Mouse (Mus musculus): ENCODE measurements around the gene Vim. TPM values are rescaled to one million over a fixed set of nuclear protein-coding genes. Genes with fewer than 3 reads are reported as not detected.
A peak's percentile ranks its signal among the peaks of the same experiment; 100 is the strongest.

The Vim gene
- polyA plus RNA-seq, 1 experiment from 2014 or later: 475 TPM

DNA sequence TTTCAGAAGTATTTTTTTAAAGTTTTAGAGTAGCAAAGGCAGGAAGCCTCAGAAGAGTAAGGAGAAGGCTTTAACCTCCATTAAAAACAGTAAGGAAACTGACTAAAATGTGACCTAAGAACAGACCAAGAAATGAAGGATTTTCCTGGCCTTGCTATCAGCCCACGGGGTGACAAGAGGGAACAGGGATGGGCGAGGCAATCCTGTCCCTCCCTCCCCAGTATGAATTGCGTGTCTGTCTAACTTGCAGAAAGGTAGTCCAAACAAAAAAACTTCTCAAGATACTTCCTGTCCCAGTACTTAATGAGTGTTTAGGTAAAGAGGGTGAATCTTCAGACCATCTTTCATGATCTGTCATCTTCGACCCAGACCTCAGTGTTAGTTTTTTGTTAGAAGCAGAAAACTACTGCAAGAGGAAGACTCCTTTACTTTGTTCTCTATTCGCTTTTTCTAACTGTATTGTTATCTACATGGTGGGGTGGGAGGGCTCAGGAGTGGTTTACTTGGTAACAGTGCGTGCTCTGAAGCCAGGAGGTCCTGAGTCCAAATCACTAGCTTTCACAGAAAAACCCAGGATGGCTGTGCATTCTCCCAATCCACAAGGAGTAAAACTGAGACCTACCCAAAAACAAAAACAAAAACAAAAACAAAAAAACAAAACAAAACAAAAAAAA is 34.9 kb upstream of the Vim start:
- Histone ChIP-seq H3K36me3 (ENCODE audit: control insufficient read depth, insufficient read depth, low read length) (no peaks in the 10 kb centered on the region), H3K4me3 (ENCODE audit: low read length) (no peak overlapping the region), H3K27ac (ENCODE audit: low read depth, low read length) (no peak overlapping the region), H3K27me3 (ENCODE audit: control insufficient read depth, insufficient read depth, low read length) (no peaks in the 10 kb centered on the region), H3K4me1 (ENCODE audit: control insufficient read depth, insufficient read depth, low read length) (peaks cover 3% of the 10 kb centered on the region; the same call in 1 of the 2 replicates), H3K4me2 (replicated peaks; ENCODE audit: low read depth, low read length) (no peak overlapping the region), H3K9ac (ENCODE audit: low read depth, low read length) (no peak overlapping the region), H3K9me3 (ENCODE audit: control insufficient read depth, low read length) (no peaks in the 10 kb centered on the region)
- 71% methylated on average over 6 of the region's 6 CpGs for WGBS
- ATAC-seq (ENCODE audit: low FRiP score, low TSS enrichment): no peak

DNA sequence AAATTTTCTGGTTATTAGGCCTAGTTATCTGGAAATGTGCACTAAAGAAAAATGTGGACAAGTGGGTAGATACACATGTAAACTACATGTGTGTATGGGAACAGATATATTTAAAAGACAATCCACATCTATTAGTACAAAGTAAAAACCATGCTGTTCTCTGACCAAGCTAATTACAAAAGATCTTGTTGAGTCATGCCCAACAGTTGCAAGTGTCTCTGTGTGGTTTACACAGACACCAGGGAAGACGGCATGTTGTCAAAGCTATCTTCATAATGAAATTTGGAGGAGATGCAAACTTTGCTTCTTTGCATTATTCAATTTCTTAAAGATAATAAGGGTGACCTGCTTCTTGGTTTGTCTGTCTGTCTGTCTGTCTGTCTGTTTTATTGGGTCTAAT is 33.9 kb upstream of the Vim start:
- ATAC-seq (ENCODE audit: low FRiP score, low TSS enrichment): no peak
- no peak overlapping the region for H3K27ac ChIP-seq (ENCODE audit: low read depth, low read length)
- H3K4me3 ChIP-seq (ENCODE audit: low read length): no peak overlapping the region
- H3K36me3 ChIP-seq (ENCODE audit: control insufficient read depth, insufficient read depth, low read length): no peaks in the 10 kb centered on the region
- no peak overlapping the region for H3K9ac ChIP-seq (ENCODE audit: low read depth, low read length)
- no peak overlapping the region for H3K4me2 ChIP-seq (replicated peaks; ENCODE audit: low read depth, low read length)
- no peaks in the 10 kb centered on the region for H3K9me3 ChIP-seq (ENCODE audit: control insufficient read depth, low read length)
- WGBS: 93% methylated on average over 1 of the region's 1 CpGs
- no peaks in the 10 kb centered on the region for H3K27me3 ChIP-seq (ENCODE audit: control insufficient read depth, insufficient read depth, low read length)
- H3K4me1 ChIP-seq (ENCODE audit: control insufficient read depth, insufficient read depth, low read length): peaks cover 5% of the 10 kb centered on the region; the same call in 1 of the 2 replicates

DNA sequence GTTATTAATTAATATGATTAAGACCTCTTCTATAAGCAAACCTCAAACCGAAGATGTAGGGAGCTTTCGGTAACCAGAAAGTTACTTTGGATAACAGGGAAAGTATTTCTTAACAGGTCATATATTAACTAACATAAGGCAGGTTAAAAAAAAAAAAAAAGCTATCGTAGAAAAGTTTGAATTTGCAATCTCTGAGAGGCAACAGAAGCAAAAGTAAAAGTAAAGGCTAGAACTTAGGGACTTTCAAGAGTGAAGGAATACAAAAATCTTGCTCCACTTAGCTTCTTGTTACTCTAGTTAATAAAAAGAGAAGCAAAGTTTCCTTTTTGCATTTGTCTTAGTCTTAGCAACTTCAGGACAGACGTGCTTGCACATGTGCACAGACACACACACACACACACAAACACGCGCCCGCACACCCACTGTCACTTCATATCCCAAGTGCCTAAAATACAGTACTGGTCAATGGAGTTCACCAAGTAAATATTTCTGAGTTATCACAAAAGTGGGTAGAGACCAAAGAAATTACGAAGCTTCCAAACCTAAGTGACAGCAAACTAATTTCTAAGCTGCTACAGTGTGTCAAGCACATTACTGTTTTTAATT is 30.1 kb upstream of the Vim start:
- WGBS: 48% methylated on average over 8 of the region's 8 CpGs
- peak overlapping the region; percentile 63; the same call in 1 of the 2 replicates for H3K9ac ChIP-seq (ENCODE audit: low read depth, low read length)
- peak overlapping the region; percentile 96 for H3K27ac ChIP-seq (ENCODE audit: low read depth, low read length)
- peak; percentile 29; the same call in 1 of the 2 replicates for ATAC-seq (ENCODE audit: low FRiP score, low TSS enrichment)
- no peaks in the 10 kb centered on the region for H3K9me3 ChIP-seq (ENCODE audit: control insufficient read depth, low read length)
- H3K27me3 ChIP-seq (ENCODE audit: control insufficient read depth, insufficient read depth, low read length): no peaks in the 10 kb centered on the region
- peaks cover 5% of the 10 kb centered on the region; the same call in 1 of the 2 replicates for H3K4me1 ChIP-seq (ENCODE audit: control insufficient read depth, insufficient read depth, low read length)
- peak overlapping the region; percentile 62 for H3K4me3 ChIP-seq (ENCODE audit: low read length)
- H3K4me2 ChIP-seq (replicated peaks; ENCODE audit: low read depth, low read length): peak overlapping the region; percentile 58
- H3K36me3 ChIP-seq (ENCODE audit: control insufficient read depth, insufficient read depth, low read length): no peaks in the 10 kb centered on the region

DNA sequence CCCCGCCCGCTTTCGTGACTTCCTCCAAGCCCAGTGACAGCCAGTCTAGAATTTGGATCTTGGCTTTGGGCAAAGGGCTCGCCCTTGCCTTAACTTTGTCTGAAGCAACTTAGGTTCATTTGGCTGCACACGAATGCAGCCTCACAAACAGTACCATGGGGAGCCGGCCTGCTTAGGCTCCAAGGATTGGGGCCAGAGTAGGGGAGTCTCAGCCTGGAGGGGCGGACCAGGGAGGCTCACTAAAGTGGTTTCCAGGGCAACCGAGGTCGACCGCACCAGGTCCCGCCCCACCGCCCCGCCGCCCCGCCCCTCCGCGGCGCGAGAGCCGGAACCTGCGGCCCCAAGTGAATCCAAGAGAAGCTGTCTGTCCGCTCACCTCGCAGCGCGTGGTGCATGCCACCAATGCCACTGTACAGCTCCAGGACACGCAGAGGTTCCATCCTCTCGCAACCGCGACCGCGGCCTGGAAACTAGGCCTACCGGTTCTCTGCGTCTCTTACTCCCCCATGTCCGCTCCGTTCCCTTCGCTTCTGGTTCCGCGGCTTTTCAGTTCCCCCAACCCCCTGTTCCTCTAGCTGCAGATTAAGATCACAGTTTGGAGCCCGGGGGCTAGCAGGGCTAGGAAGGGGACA is 29.4 kb upstream of the Vim start, which contains the start of gene Trdmt1:
Gene Trdmt1 (minus strand): TSS at position 476 of the 632 bp plus-strand sequence.
- no peaks in the 10 kb centered on the region for H3K9me3 ChIP-seq (ENCODE audit: control insufficient read depth, low read length)
- peaks cover 5% of the 10 kb centered on the region; the same call in 1 of the 2 replicates for H3K4me1 ChIP-seq (ENCODE audit: control insufficient read depth, insufficient read depth, low read length)
- no peaks in the 10 kb centered on the region for H3K27me3 ChIP-seq (ENCODE audit: control insufficient read depth, insufficient read depth, low read length)
- peak within 1 kb of the TSS; percentile 96 for H3K27ac ChIP-seq (ENCODE audit: low read depth, low read length)
- peak within 1 kb of the TSS; percentile 63 for H3K9ac ChIP-seq (ENCODE audit: low read depth, low read length)
- peak within 1 kb of the TSS; percentile 58 for H3K4me2 ChIP-seq (replicated peaks; ENCODE audit: low read depth, low read length)
- peak; percentile 100 for ATAC-seq (ENCODE audit: low FRiP score, low TSS enrichment)
- under 1% methylated on average over 39 of the region's 39 CpGs for WGBS
- peak within 1 kb of the TSS; percentile 62 for H3K4me3 ChIP-seq (ENCODE audit: low read length)
- no peaks in the 10 kb centered on the region for H3K36me3 ChIP-seq (ENCODE audit: control insufficient read depth, insufficient read depth, low read length)

DNA sequence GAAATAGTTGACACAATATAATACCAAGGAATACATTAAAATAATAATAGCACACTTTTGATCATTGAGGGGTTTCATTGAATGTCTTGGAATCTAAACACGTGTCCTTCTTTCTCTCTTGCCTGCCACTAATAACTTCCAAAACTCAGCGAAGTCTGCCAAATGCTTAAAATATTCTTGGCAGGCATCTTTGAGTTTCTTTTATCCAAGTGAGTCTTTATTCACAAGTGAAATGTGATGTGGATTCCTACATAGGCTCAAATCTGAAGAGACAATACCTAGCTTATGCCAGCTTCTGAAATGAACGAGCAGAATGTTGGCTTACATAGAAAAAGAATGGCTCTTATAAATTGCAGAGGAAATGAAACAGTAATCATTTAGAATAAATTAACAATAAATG is 25.0 kb upstream of the Vim start:
- no peaks in the 10 kb centered on the region for H3K27me3 ChIP-seq (ENCODE audit: control insufficient read depth, insufficient read depth, low read length)
- 83% methylated on average over 3 of the region's 3 CpGs for WGBS
- no peak overlapping the region for H3K4me3 ChIP-seq (ENCODE audit: low read length)
- H3K9ac ChIP-seq (ENCODE audit: low read depth, low read length): no peak overlapping the region
- no peak overlapping the region for H3K27ac ChIP-seq (ENCODE audit: low read depth, low read length)
- H3K36me3 ChIP-seq (ENCODE audit: control insufficient read depth, insufficient read depth, low read length): no peaks in the 10 kb centered on the region
- ATAC-seq (ENCODE audit: low FRiP score, low TSS enrichment): no peak
- H3K4me2 ChIP-seq (replicated peaks; ENCODE audit: low read depth, low read length): no peak overlapping the region
- H3K4me1 ChIP-seq (ENCODE audit: control insufficient read depth, insufficient read depth, low read length): 0 out of 2 replicates have a peak, but pooled peaks cover 4% of the 10 kb centered on the region
- H3K9me3 ChIP-seq (ENCODE audit: control insufficient read depth, low read length): no peaks in the 10 kb centered on the region

DNA sequence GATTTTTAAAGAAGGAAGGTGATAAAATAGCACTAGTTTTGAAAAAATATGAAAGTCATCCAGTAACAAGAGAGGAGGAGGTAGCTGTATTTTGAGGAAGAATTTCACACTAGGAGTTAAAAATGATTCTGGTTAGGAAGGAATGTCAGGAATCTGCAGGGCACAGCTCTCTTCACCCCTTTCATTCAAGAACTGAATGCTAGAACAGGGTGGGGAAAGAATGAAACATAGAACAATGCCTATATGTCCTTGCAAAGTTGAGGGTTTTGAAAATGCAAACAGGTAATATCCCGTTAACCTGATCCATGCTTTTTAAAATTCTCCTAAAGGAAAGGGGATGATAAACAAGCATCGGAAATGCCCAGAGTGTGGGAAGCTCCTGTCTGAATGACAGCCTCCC is 19.8 kb upstream of the Vim start:
- Histone ChIP-seq H3K4me3 (ENCODE audit: low read length) (no peak overlapping the region), H3K9ac (ENCODE audit: low read depth, low read length) (no peak overlapping the region), H3K9me3 (ENCODE audit: control insufficient read depth, low read length) (no peaks in the 10 kb centered on the region), H3K27me3 (ENCODE audit: control insufficient read depth, insufficient read depth, low read length) (no peaks in the 10 kb centered on the region), H3K4me1 (ENCODE audit: control insufficient read depth, insufficient read depth, low read length) (no peaks in the 10 kb centered on the region), H3K27ac (ENCODE audit: low read depth, low read length) (no peak overlapping the region), H3K36me3 (ENCODE audit: control insufficient read depth, insufficient read depth, low read length) (no peaks in the 10 kb centered on the region), H3K4me2 (replicated peaks; ENCODE audit: low read depth, low read length) (no peak overlapping the region)
- ATAC-seq (ENCODE audit: low FRiP score, low TSS enrichment): no peak
- 85% methylated on average over 2 of the region's 2 CpGs for WGBS

DNA sequence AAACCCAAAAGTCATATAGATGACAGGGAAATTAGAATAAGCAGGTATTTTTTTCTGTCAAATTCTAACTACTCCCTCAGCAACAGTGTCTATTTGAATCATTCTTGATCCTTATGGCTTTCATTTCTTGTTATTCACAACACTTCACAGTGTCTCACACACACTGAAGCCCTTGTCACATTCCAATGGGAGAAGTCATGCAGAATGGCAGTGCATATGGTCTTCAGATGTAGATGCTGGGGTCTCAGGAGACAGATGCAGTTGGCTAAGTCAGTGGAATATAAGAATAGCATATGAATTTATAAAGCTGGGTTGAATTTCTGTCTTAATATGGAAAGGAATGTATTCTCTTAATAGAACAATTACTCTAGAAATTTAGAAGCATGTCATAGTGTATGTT is 17.5 kb upstream of the Vim start:
- Histone ChIP-seq H3K4me3 (ENCODE audit: low read length) (no peak overlapping the region), H3K9me3 (ENCODE audit: control insufficient read depth, low read length) (no peaks in the 10 kb centered on the region), H3K27me3 (ENCODE audit: control insufficient read depth, insufficient read depth, low read length) (no peaks in the 10 kb centered on the region), H3K4me1 (ENCODE audit: control insufficient read depth, insufficient read depth, low read length) (no peaks in the 10 kb centered on the region), H3K27ac (ENCODE audit: low read depth, low read length) (no peak overlapping the region), H3K9ac (ENCODE audit: low read depth, low read length) (no peak overlapping the region), H3K4me2 (replicated peaks; ENCODE audit: low read depth, low read length) (no peak overlapping the region), H3K36me3 (ENCODE audit: control insufficient read depth, insufficient read depth, low read length) (no peaks in the 10 kb centered on the region)
- ATAC-seq (ENCODE audit: low FRiP score, low TSS enrichment): no peak

DNA sequence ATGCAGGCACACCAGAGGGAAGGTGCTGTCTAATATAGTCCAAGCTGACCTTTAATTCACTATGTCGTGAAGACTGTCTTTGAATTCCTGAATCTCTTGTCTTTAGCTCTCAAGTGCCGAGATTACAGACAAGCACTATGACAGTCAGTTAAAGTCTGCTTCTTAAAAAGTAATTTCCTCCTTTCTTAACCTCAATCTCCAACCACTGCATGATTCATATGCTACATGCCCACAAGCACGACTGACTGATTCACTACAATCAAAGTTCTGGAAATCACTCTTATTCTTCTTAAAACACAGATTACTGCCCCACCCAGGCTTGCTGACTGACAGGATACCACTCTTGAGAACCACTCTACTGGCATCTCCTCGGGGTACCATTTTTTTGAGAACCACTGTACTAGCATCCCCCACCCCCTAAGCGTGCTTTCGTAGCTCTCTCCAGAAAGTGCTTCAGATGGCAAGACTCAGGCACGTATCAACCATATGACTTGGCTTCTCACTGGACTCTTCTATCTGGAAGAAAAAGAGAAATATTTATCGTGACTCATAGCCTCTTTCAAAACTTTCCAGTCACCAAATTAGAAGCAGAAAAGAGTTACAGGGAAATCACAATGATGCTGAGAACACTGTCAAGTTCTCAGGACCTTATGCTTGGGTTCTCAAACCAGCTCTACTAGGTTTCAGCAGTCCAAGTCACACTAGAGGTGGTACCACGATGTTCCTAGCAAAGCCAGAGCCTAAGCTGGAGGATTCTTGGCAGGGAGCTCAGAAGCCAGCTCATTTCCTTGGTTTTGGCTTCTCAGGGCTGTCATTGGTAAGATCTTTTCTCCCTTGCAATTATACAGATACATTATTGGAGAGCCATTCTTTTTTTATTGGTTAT is 16.3 kb upstream of the Vim start:
- 87% methylated on average over 9 of the region's 9 CpGs for WGBS
- no peaks in the 10 kb centered on the region for H3K36me3 ChIP-seq (ENCODE audit: control insufficient read depth, insufficient read depth, low read length)
- no peaks in the 10 kb centered on the region for H3K9me3 ChIP-seq (ENCODE audit: control insufficient read depth, low read length)
- H3K27ac ChIP-seq (ENCODE audit: low read depth, low read length): no peak overlapping the region
- H3K4me3 ChIP-seq (ENCODE audit: low read length): no peak overlapping the region
- no peak overlapping the region for H3K4me2 ChIP-seq (replicated peaks; ENCODE audit: low read depth, low read length)
- ATAC-seq (ENCODE audit: low FRiP score, low TSS enrichment): no peak
- no peak overlapping the region for H3K9ac ChIP-seq (ENCODE audit: low read depth, low read length)
- H3K27me3 ChIP-seq (ENCODE audit: control insufficient read depth, insufficient read depth, low read length): no peaks in the 10 kb centered on the region
- no peaks in the 10 kb centered on the region for H3K4me1 ChIP-seq (ENCODE audit: control insufficient read depth, insufficient read depth, low read length)
